Mouse (Mus musculus): ENCODE measurements at regions not wholly inside any gene's neighbourhood (a gene's known extent, or its start where the extent isn't known, plus 50 kb on each side); places are given as distances from the start of the nearest gene placed in this dataset.
A peak's percentile ranks its signal among the peaks of the same experiment; 100 is the strongest.

DNA sequence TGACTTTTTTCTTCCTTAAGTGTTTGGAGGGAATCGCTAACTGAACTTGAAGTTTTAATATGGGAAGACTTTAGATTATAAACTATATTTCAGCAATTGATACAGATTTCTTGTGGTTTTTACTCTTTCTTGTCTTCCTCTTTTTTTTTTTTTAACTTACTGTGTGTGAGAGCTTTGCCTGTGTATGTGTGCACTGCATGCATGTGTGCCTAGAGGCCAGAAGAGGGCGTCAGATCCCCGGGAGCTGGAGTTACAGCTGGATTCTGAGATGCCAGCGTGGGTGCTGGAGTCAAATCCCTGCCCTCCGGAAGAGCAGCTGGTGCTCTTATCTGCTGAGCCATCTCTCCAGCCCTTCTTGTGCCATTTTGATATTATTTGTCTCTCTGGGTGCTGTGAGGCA lies 129.6 kb downstream of the Trim33 start:
- no peak for DNase-seq (ENCODE audit: low spot score in 2 of 2)

GRCm38 (mm10) chr3:103412247-103412646 lies 133.2 kb downstream of the Trim33 start:
- DNase-seq (ENCODE audit: low spot score in 2 of 2), result no peak

GRCm38 (mm10) chr3:103415051-103415695 lies 136.1 kb downstream of the Trim33 start:
- no peak for DNase-seq (ENCODE audit: low spot score in 2 of 2)

DNA sequence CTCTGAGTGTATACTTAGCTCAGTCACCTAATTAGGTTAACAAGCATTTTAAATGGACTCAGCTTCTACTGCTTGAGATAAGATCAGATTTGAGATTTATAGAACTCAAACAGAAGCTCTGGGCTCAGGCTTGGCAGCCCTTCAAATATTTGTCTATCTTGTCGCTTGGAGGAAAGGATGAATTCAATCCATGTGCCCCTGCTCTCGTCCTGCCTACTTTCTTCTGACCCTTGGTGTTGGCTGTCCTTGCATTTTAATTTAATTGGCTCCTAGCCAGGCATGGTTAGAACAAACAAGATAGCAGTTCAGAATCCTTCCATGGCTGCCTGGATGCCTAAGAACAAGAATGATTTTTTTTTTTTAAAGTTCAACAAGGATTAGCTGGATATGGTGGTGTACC lies 137.2 kb downstream of the Trim33 start:
- DNase-seq (ENCODE audit: low spot score in 2 of 2), result no peak

- no peak for DNase-seq (ENCODE audit: low spot score in 2 of 2)
These were observed 138.7 kb downstream of the Trim33 start for GRCm38 (mm10) chr3:103417781-103418180.

GRCm38 (mm10) chr3:103419761-103420620 lies 140.9 kb downstream of the Trim33 start:
- no peak for DNase-seq (ENCODE audit: low spot score in 2 of 2)

DNA sequence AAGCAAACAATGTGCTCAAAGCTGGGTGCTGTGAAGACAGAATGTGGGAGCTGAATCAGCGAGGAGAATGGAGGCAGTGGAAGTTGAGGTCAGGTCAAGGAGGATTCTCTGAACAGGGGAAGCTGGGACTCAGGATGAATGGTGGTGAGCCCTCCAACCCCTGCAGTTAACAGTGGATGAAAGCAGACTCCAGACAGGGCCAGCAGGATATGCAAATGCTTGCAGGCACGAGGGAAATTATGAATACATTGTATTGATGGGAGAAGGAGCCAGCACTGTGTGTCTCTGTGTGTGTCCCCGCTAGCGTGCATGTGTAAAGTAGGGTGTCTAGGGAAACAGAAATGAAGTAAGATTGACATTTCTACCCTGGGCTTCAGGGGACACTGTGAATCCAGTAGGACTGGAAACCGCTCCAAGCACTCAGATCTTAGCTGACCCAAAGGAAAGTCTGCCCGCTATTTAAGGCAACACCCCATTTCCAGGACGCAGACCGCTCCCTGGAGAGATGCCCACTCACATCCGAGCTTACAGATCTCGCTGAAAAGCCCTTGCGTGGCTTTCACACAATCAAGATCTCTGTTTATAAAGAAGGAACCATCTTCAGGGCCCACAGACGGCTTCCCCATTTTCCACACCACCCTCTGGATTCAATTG lies 141.7 kb downstream of the Trim33 start:
- no peak for DNase-seq (ENCODE audit: low spot score in 2 of 2)

DNA sequence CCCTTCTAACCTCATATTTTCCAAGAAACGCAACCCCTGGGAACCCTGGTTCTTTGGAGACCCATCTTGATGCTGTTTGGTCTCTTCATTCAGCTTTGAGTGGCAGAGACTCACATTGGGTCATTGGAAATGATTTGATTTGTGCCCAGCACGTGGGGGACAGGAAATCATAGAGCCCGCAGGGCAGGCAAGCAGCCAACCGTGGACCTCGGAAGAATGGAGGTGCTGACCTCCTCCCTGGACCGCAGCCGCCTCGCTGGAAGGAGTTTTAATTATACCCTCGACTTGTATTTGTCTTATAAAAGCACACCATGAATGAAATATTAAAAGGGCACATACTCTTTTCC lies 142.2 kb downstream of the Trim33 start:
- no peak for DNase-seq (ENCODE audit: low spot score in 2 of 2)

GRCm38 (mm10) chr3:103422806-103423205 lies 143.7 kb downstream of the Trim33 start:
- no peak for DNase-seq (ENCODE audit: low spot score in 2 of 2)

GRCm38 (mm10) chr3:103423290-103423689 lies 144.2 kb downstream of the Trim33 start:
- DNase-seq (ENCODE audit: low spot score in 2 of 2), result no peak

GRCm38 (mm10) chr3:103425812-103426430 lies 146.8 kb downstream of the Trim33 start:
- no peak for DNase-seq (ENCODE audit: low spot score in 2 of 2)

- no peak for DNase-seq (ENCODE audit: low spot score in 2 of 2)
These were observed 145.7 kb upstream of the Syt6 start for GRCm38 (mm10) chr3:103429227-103429788.

- no peak for DNase-seq (ENCODE audit: low spot score in 2 of 2)
These were observed 144.9 kb upstream of the Syt6 start for GRCm38 (mm10) chr3:103430131-103430530.

DNA sequence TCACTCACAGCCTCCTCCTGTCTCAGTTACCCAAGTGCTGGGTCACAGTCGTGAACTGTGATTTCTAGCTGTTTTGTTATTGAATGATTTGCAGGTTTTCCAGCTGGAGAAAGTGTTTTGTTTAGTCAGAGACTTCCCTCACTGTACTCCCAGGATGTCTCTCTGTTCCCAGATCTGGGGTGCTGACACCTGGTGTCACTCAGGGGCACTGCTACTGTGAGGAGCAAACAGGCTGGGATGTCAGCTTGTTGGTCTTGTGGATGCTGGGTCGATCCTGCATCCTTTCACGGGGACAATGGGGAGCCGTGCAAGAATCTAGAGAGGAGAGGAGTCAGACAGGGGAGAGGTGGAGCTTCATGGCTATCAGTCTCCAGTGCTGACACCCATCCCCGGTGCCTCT lies 142.8 kb upstream of the Syt6 start:
- no peak for DNase-seq (ENCODE audit: low spot score in 2 of 2)

DNA sequence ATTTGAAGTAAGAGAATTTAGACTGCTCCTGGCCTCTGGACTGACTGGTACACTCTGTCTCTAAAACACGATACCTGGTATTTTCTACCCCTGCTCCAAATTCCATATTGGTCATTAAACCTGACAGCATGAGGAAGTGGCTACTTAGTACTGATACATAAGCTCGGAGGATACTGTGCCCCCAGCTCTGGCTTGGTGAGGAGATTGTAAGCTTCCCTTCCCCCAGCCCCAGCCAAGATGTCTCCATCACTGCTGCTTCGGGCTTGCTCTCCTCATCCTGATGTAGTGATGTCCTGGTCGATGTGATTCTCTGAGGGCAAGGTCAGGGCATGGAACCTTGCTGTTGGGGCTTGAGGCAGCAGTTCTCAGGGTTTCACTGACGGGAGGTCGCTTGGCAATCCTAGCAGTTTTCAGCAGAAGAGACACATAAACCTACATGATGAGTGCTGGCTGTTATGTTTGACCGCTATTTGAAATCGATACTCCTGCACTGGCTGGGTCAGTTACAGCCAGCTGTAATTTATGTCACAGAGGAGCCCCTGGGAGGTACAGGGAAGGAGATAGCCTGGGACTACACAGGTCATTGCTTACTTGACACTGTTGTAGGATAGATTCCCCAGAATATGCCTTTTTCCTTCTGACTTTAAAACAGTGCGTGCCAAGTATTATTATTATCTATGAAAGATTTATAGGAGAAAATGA lies 138.0 kb upstream of the Syt6 start:
- no peak for DNase-seq (ENCODE audit: low spot score in 2 of 2)

- DNase-seq (ENCODE audit: low spot score in 2 of 2), result peak in 1 of 2 experiments; percentile 12
These were observed 136.2 kb upstream of the Syt6 start for GRCm38 (mm10) chr3:103438791-103439354.

GRCm38 (mm10) chr3:103443247-103443646 lies 131.8 kb upstream of the Syt6 start:
- DNase-seq (ENCODE audit: low spot score in 2 of 2), result no peak

GRCm38 (mm10) chr3:103445852-103446251 lies 129.2 kb upstream of the Syt6 start:
- no peak for DNase-seq (ENCODE audit: low spot score in 2 of 2)

DNA sequence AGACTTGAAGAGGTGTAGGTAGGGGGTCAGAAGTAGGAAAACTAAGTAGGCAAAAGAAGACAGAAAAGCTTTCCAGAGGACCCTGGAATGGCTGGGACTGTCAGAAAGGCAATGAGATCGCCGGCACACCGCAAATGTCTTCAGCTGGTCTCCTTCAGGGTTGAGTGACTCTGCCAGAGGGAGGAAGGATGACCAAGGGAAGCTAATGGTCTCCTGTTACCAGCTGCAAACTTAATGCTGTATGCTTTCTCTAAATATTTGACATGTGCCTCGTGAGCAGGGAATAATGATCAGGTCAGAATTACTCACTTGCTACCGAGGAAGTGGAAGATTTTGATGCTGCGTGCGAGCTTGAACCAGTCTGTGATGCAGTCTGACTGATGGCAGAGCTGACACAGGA lies 125.2 kb upstream of the Syt6 start:
- no peak for DNase-seq (ENCODE audit: low spot score in 2 of 2)

- DNase-seq (ENCODE audit: low spot score in 2 of 2), result no peak
These were observed 123.1 kb upstream of the Syt6 start for GRCm38 (mm10) chr3:103451971-103452370.

DNA sequence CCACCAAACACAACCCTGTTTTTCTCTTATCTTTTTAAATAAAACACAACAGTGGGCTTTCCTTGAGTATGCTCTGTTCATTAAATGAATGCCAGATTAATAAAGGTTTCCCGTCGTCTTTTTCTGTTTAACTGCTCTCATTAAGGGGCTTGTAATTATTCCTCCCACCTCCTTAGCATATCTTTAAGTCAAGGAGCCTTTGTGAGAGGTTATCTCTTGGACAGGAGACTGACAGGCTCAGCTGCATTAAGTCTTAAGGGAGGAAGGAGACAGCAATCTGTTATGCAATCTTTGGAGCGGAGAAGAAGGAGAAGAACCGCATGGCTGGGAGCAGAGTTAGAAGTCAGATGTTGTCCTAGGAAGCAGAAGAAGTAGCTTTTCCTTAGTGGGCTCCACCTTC lies 111.3 kb upstream of the Syt6 start:
- no peak for DNase-seq (ENCODE audit: low spot score in 2 of 2)
